Mouse (Mus musculus) MEL (cell line): ENCODE measurements around the gene Thsd7a. TPM values are rescaled to one million over a fixed set of nuclear protein-coding genes. Genes with fewer than 3 reads are reported as not detected.

Source experiments
- DNase-seq: peaks from one replicate; pipeline ENCODE4 v3.0.0; 2011; ENCODE audit warnings: low read depth, low spot score
- H3K27ac ChIP-seq: 2 replicates; pipeline ENCODE4 v1.5.1; 2012; ENCODE audit warnings: low read depth, mild to moderate bottlenecking, control low read depth, low read length, moderate library complexity; ENCODE audit not compliant: control insufficient read depth
- H3K27me3 ChIP-seq, 2 experiments: fragments of 150-350 bp in 1 of 2; sonication (generic) in 1 of 2; 2 replicates each; pipeline ENCODE4 v1.6.1; 2012; ENCODE audit warnings: low read length in 2 of 2, mild to moderate bottlenecking in 2 of 2, improper control_type of control experiment in 1 of 2, moderate library complexity in 1 of 2; ENCODE audit not compliant: insufficient read depth in 2 of 2, control insufficient read depth in 1 of 2
- H3K36me3 ChIP-seq, 2 experiments: 2 replicates each; pipeline ENCODE4 v1.6.1; 2012 to 2014; ENCODE audit warnings: low read length in 2 of 2, improper control_type of control experiment in 1 of 2, inconsistent platforms in 1 of 2, mild to moderate bottlenecking in 1 of 2; ENCODE audit not compliant: insufficient read depth in 2 of 2, control insufficient read depth in 1 of 2
- H3K4me1 ChIP-seq, 2 experiments: fragments of 150-350 bp in 1 of 2; sonication (generic) in 1 of 2; 2 replicates each; pipeline ENCODE4 v1.6.1; 2012; ENCODE audit warnings: low read length in 2 of 2, improper control_type of control experiment in 1 of 2, mild to moderate bottlenecking in 1 of 2; ENCODE audit not compliant: insufficient read depth in 2 of 2, control insufficient read depth in 1 of 2
- H3K4me3 ChIP-seq, 2 experiments: fragments of 150-350 bp in 1 of 2; sonication (generic) in 1 of 2; 2 replicates each; pipeline ENCODE4 v1.5.1; 2012; ENCODE audit warnings: low read depth in 2 of 2, low read length in 2 of 2, mild to moderate bottlenecking in 2 of 2, moderate library complexity in 2 of 2, control low read depth in 1 of 2, improper control_type of control experiment in 1 of 2; ENCODE audit not compliant: control insufficient read depth in 1 of 2, insufficient read depth in 1 of 2
- H3K79me2 ChIP-seq: 2 replicates; pipeline ENCODE4 v1.6.1; 2012; ENCODE audit warnings: mild to moderate bottlenecking, low read length, moderate library complexity; ENCODE audit not compliant: control insufficient read depth, poor library complexity, insufficient read depth
- H3K9ac ChIP-seq: 2 replicates; pipeline ENCODE4 v1.6.1; 2012; ENCODE audit warnings: low read depth, mild to moderate bottlenecking, control low read depth, low read length, moderate library complexity; ENCODE audit not compliant: control insufficient read depth, poor library complexity, severe bottlenecking
- H3K9me3 ChIP-seq: fragments of 150-350 bp; sonication (generic); replicated peaks from 2 replicates; pipeline ENCODE4 v1.6.1; 2012; ENCODE audit warnings: mild to moderate bottlenecking, low read length, improper control_type of control experiment, moderate library complexity; ENCODE audit not compliant: insufficient read depth
- BHLHE40 ChIP-seq: IDR thresholded peaks from 2 replicates; pipeline ENCODE4 v1.6.1; 2012; ENCODE audit warnings: low read depth, mild to moderate bottlenecking, inconsistent platforms, low read length, improper control_type of control experiment, borderline replicate concordance
- CHD1 ChIP-seq: IDR thresholded peaks from 2 replicates; pipeline ENCODE4 v1.6.1; 2012; ENCODE audit warnings: low read depth, mild to moderate bottlenecking, inconsistent platforms, low read length, improper control_type of control experiment
- CHD2 ChIP-seq: IDR thresholded peaks from 2 replicates; pipeline ENCODE4 v1.6.1; 2011; ENCODE audit warnings: low read length, improper control_type of control experiment
- CTCF ChIP-seq, 3 experiments: IDR thresholded peaks in 2 of 3; conservative IDR thresholded peaks in 1 of 3; 2 replicates each; pipeline ENCODE4 v1.5.1; 2011 to 2012; ENCODE audit warnings: low read length in 3 of 3, low read depth in 2 of 3, mild to moderate bottlenecking in 2 of 3, improper control_type of control experiment in 1 of 3, inconsistent platforms in 1 of 3, mixed read lengths in 1 of 3, moderate library complexity in 1 of 3; ENCODE audit not compliant: control insufficient read depth in 1 of 3, insufficient read depth in 1 of 3, poor library complexity in 1 of 3, severe bottlenecking in 1 of 3
- E2F4 ChIP-seq: IDR thresholded peaks from 2 replicates; pipeline ENCODE4 v1.6.1; 2011; ENCODE audit warnings: low read depth, low read length, improper control_type of control experiment, borderline replicate concordance
- EP300 ChIP-seq, 2 experiments: IDR thresholded peaks; 2 replicates each; pipeline ENCODE4 v1.6.1; 2011; ENCODE audit warnings: improper control_type of control experiment in 2 of 2, low read length in 2 of 2, low read depth in 1 of 2, mild to moderate bottlenecking in 1 of 2
- GATA1 ChIP-seq: IDR thresholded peaks from 2 replicates; pipeline ENCODE4 v1.6.1; 2011; ENCODE audit warnings: low read depth, low read length, improper control_type of control experiment
- JUND ChIP-seq: IDR thresholded peaks from 2 replicates; pipeline ENCODE4 v1.6.1; 2011; ENCODE audit warnings: low read depth, mild to moderate bottlenecking, improper control_type of control experiment, low read length
- KAT2A ChIP-seq: conservative IDR thresholded peaks from 2 replicates; pipeline ENCODE4 v1.6.1; 2012; ENCODE audit warnings: low read depth, low read length, improper control_type of control experiment, inconsistent platforms
- MAX ChIP-seq: IDR thresholded peaks from 2 replicates; pipeline ENCODE4 v1.6.1; 2011; ENCODE audit warnings: low read length, improper control_type of control experiment
- MAZ ChIP-seq: IDR thresholded peaks from 2 replicates; pipeline ENCODE4 v1.6.1; 2012; ENCODE audit warnings: low read depth, mild to moderate bottlenecking, inconsistent platforms, low read length, improper control_type of control experiment
- MEF2A ChIP-seq: IDR thresholded peaks from 2 replicates; pipeline ENCODE4 v1.6.1; 2014; ENCODE audit warnings: low read depth, mild to moderate bottlenecking, inconsistent platforms, low read length, improper control_type of control experiment; ENCODE audit not compliant: poor library complexity, insufficient replicate concordance, severe bottlenecking; ENCODE audit errors: extremely low read depth
- MYC ChIP-seq: IDR thresholded peaks from 2 replicates; pipeline ENCODE4 v1.6.1; 2011; ENCODE audit warnings: low read depth, mild to moderate bottlenecking, low read length, improper control_type of control experiment, moderate library complexity
- NRF1 ChIP-seq: IDR thresholded peaks from 2 replicates; pipeline ENCODE4 v1.6.1; 2014; ENCODE audit warnings: low read depth, mild to moderate bottlenecking, inconsistent platforms, low read length, improper control_type of control experiment, moderate library complexity; ENCODE audit not compliant: poor library complexity, insufficient read depth, severe bottlenecking
- POLR2A ChIP-seq, 2 experiments: IDR thresholded peaks; 2 replicates each; pipeline ENCODE4 v1.6.1; 2011 to 2012; ENCODE audit warnings: low read length in 2 of 2, mild to moderate bottlenecking in 2 of 2, control low read depth in 1 of 2, improper control_type of control experiment in 1 of 2, low read depth in 1 of 2, moderate library complexity in 1 of 2; ENCODE audit not compliant: control insufficient read depth in 1 of 2, insufficient read depth in 1 of 2, poor library complexity in 1 of 2
- POLR2AphosphoS2 ChIP-seq: IDR thresholded peaks from 2 replicates; pipeline ENCODE4 v1.6.1; 2011; ENCODE audit warnings: low read length, improper control_type of control experiment
- RCOR1 ChIP-seq: IDR thresholded peaks from 2 replicates; pipeline ENCODE4 v1.6.1; 2012; ENCODE audit warnings: low read depth, mild to moderate bottlenecking, inconsistent platforms, low read length, improper control_type of control experiment
- SIN3A ChIP-seq: IDR thresholded peaks from 2 replicates; pipeline ENCODE4 v1.6.1; 2012; ENCODE audit warnings: low read length, improper control_type of control experiment, inconsistent platforms
- SMC3 ChIP-seq: IDR thresholded peaks from 2 replicates; pipeline ENCODE4 v1.6.1; 2011; ENCODE audit warnings: low read depth, low read length, improper control_type of control experiment
- TBP ChIP-seq: IDR thresholded peaks from 2 replicates; pipeline ENCODE4 v1.8.0; 2011; ENCODE audit warnings: low read depth, low read length, improper control_type of control experiment
- TCF12 ChIP-seq: IDR thresholded peaks from 2 replicates; pipeline ENCODE4 v1.6.1; 2014; ENCODE audit warnings: low read depth, mild to moderate bottlenecking, inconsistent platforms, low read length, improper control_type of control experiment, moderate library complexity
- UBTF ChIP-seq: IDR thresholded peaks from 2 replicates; pipeline ENCODE4 v1.6.1; 2012; ENCODE audit warnings: low read depth, mild to moderate bottlenecking, inconsistent platforms, low read length, improper control_type of control experiment, moderate library complexity, borderline replicate concordance; ENCODE audit not compliant: insufficient read depth
- USF1 ChIP-seq: IDR thresholded peaks from 2 replicates; pipeline ENCODE4 v1.6.1; 2014; ENCODE audit warnings: low read depth, mild to moderate bottlenecking, inconsistent platforms, low read length, improper control_type of control experiment, moderate library complexity
- USF2 ChIP-seq, 2 experiments: IDR thresholded peaks; 2 replicates each; pipeline ENCODE4 v1.6.1; 2011 to 2012; ENCODE audit warnings: improper control_type of control experiment in 2 of 2, low read length in 2 of 2, borderline replicate concordance in 1 of 2, inconsistent platforms in 1 of 2, low read depth in 1 of 2, mild to moderate bottlenecking in 1 of 2; ENCODE audit not compliant: insufficient read depth in 1 of 2
- ZKSCAN1 ChIP-seq: IDR thresholded peaks from 2 replicates; pipeline ENCODE4 v1.6.1; 2012; ENCODE audit warnings: low read depth, mild to moderate bottlenecking, inconsistent platforms, low read length, improper control_type of control experiment, moderate library complexity
- ZMIZ1 ChIP-seq: IDR thresholded peaks from 2 replicates; pipeline ENCODE4 v1.6.1; 2012; ENCODE audit warnings: low read depth, mild to moderate bottlenecking, inconsistent platforms, low read length, improper control_type of control experiment, moderate library complexity
- ZNF384 ChIP-seq: IDR thresholded peaks from 2 replicates; pipeline ENCODE4 v1.6.1; 2012; ENCODE audit warnings: low read depth, mild to moderate bottlenecking, inconsistent platforms, low read length, improper control_type of control experiment
- polyA plus RNA-seq, 2 experiments: library from polyadenylated mRNA; stranded (reverse) in 1 of 2; unstranded in 1 of 2; fragments of >175 nt in 1 of 2; fragments of >200 nt in 1 of 2; gene quantifications; 2 replicates each; pipeline versions ENCODE4 v1.2.1 to v1.2.4; 2012; ENCODE audit warnings: low replicate concordance in 2 of 2, low read depth in 1 of 2; ENCODE audit not compliant: insufficient read length in 2 of 2, insufficient read depth in 1 of 2, missing spikeins in 1 of 2
- total RNA-seq: library from RNA; depleted of rRNA; stranded (reverse); fragments of 300-350 nt; gene quantifications from 2 replicates; pipeline ENCODE4 v1.2.3, GENCODE M21; 2012

Thsd7a gene
- total and polyA plus RNA-seq, 3 experiments: not detected

- H3K27ac ChIP-seq: no peak overlapping the region
- H3K79me2 ChIP-seq: no peaks in the 10 kb centered on the region
- peaks cover 0 to 5% of the 10 kb centered on the region in 2 experiments; a peak in 2 of 4 replicates for H3K27me3 ChIP-seq
- H3K4me3 ChIP-seq: no peak overlapping the region
- H3K36me3 ChIP-seq: no peaks in the 10 kb centered on the region
- no peak for DNase-seq
- H3K9me3 ChIP-seq: no peaks in the 10 kb centered on the region
- no peak overlapping the region for H3K9ac ChIP-seq
- no peak for TF ChIP-seq BHLHE40
- no peak for TF ChIP-seq CTCF (IDR thresholded peaks at IDR 0.05 in 2 of 3, conservative IDR thresholded peaks at IDR 0.05 in 1 of 3; ENCODE audit: control insufficient read depth in 1 of 3, insufficient read depth in 1 of 3, low read depth in 2 of 3, low read length in 3 of 3, poor library complexity in 1 of 3, severe bottlenecking in 1 of 3)
- no peak for TF ChIP-seq MEF2A
- TF ChIP-seq E2F4: no peak
- TF ChIP-seq SIN3A: no peak
- TF ChIP-seq ZKSCAN1: no peak
- no peak for TF ChIP-seq POLR2A (IDR thresholded peaks at IDR 0.05; ENCODE audit: control insufficient read depth in 1 of 2, insufficient read depth in 1 of 2, low read depth in 1 of 2, low read length in 2 of 2, poor library complexity in 1 of 2)
- no peak for TF ChIP-seq TCF12
- TF ChIP-seq MAX: no peak
- TF ChIP-seq USF1: no peak
- no peak for TF ChIP-seq CHD1
- TF ChIP-seq JUND: no peak
- TF ChIP-seq TBP: no peak
- no peak for TF ChIP-seq MYC
- no peak for TF ChIP-seq POLR2AphosphoS2
- TF ChIP-seq CHD2: no peak
- no peak for TF ChIP-seq NRF1
- no peaks in the 10 kb centered on the region for H3K4me1 ChIP-seq
Observed at GRCm38 (mm10) chr6:12307502-12307901, 441.7 kb downstream of the Thsd7a start.

- H3K36me3 ChIP-seq: no peaks in the 10 kb centered on the region
- no peak overlapping the region for H3K9ac ChIP-seq
- H3K27ac ChIP-seq: no peak overlapping the region
- H3K4me3 ChIP-seq: no peak overlapping the region
- H3K27me3 ChIP-seq: no peaks in the 10 kb centered on the region
- H3K9me3 ChIP-seq: no peaks in the 10 kb centered on the region
- peak; percentile 4 for DNase-seq
- H3K4me1 ChIP-seq: no peaks in the 10 kb centered on the region
- TF ChIP-seq TBP (no peak), KAT2A (no peak), SIN3A (no peak), MEF2A (no peak), CHD1 (no peak), USF2 (IDR thresholded peaks at IDR 0.05; ENCODE audit: borderline replicate concordance in 1 of 2, insufficient read depth in 1 of 2, low read depth in 1 of 2, low read length in 2 of 2) (no peak), GATA1 (no peak), MAZ (no peak), UBTF (no peak), POLR2AphosphoS2 (no peak), SMC3 (no peak), JUND (no peak), MAX (no peak), RCOR1 (no peak), MYC (no peak), EP300 (IDR thresholded peaks at IDR 0.05; ENCODE audit: low read depth in 1 of 2, low read length in 2 of 2) (no peak), BHLHE40 (no peak), ZNF384 (no peak), ZMIZ1 (no peak)
- TF ChIP-seq, all 39 proteins: peak for 0
- no peaks in the 10 kb centered on the region for H3K79me2 ChIP-seq
Observed at GRCm38 (mm10) chr6:12262641-12263400, 486.4 kb downstream of the Thsd7a start.
